Mouse (Mus musculus) left cerebral cortex, adult 11 months (tissue): ENCODE data around the gene Tfap2e.
A peak's percentile ranks its signal among the peaks of the same experiment; 100 is the strongest.

Experiments used
- DNase-seq: peaks from one replicate; pipeline ENCODE4 v3.0.0; 2022; ENCODE audit warnings: low spot score

Gene Tfap2e

GRCm38 (mm10) chr4:126736001-126736414 lies at the start of gene Tfap2e:
Gene Tfap2e, minus strand, starts transcription at chr4:126736240.
- no peak for DNase-seq

DNA sequence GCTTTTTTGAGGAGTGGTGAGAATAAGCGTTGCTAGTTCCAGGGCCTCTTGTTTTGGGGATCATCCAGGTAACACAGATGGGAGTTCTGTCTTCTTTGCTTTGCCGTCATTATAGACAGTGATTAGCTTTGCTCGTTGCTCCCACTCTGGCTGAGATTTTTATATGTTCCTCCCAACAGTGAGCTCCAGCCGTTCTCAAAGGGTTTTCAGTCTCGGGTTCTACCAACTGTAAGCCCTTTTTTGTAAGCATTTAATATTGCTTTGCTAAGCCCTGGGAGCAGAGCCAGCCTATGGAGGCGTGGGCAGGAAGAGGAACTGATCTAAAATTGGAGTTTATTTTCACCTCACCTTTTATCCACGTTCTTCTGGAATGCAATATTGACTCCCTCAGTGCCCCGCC lies 47.0 kb upstream of the Tfap2e start:
- DNase-seq: no peak

DNA sequence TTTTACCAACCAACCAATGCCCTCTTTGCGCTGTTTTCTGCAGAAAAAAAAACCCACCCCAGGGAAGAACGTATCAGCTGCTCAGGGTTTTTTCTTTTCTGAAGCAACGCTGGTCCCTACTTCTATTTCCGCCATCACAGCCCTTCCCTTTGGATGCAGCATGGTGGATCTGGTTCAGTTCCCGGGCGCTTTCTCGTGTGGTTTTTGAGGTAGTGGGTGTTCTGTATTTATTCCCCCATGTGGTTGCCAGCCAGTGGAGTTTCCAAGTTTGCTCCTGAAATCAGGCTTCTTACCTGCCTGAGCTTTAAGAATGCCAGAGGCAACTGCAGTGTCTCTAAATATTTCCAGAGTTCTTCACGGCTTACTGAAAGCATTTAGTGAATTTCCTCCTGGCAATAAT lies 46.5 kb upstream of the Tfap2e start:
- DNase-seq: no peak

DNA sequence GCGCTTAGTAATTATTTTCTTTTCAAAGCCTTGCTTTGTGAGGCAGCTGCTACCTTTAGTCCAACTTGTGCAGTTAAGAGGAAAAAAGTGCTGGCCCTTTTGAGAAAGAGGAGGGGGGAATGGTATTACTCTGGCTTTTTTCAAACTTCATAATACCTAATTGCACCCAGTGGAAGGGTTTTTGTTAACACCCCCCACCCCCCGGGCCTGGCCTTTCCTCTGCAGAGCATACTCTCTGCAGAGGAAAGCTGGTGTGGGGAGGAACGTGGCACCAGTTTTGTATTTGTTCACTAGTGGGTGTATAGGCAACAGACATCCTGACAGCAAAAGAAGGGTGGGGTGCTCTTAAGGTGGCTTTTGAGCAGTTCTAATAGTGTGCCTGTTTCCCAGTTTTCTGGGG lies 45.8 kb upstream of the Tfap2e start:
- DNase-seq: no peak

GRCm38 (mm10) chr4:126779826-126780775 lies 44.1 kb upstream of the Tfap2e start:
- no peak for DNase-seq

- no peak for DNase-seq
Observed at GRCm38 (mm10) chr4:126779148-126779581, 43.1 kb upstream of the Tfap2e start.

- no peak for DNase-seq
Observed at GRCm38 (mm10) chr4:126775182-126775581, 39.1 kb upstream of the Tfap2e start.

- no peak for DNase-seq
Observed at GRCm38 (mm10) chr4:126773871-126774270, 37.8 kb upstream of the Tfap2e start.

GRCm38 (mm10) chr4:126770831-126771230 lies 34.8 kb upstream of the Tfap2e start:
- DNase-seq: no peak

DNA sequence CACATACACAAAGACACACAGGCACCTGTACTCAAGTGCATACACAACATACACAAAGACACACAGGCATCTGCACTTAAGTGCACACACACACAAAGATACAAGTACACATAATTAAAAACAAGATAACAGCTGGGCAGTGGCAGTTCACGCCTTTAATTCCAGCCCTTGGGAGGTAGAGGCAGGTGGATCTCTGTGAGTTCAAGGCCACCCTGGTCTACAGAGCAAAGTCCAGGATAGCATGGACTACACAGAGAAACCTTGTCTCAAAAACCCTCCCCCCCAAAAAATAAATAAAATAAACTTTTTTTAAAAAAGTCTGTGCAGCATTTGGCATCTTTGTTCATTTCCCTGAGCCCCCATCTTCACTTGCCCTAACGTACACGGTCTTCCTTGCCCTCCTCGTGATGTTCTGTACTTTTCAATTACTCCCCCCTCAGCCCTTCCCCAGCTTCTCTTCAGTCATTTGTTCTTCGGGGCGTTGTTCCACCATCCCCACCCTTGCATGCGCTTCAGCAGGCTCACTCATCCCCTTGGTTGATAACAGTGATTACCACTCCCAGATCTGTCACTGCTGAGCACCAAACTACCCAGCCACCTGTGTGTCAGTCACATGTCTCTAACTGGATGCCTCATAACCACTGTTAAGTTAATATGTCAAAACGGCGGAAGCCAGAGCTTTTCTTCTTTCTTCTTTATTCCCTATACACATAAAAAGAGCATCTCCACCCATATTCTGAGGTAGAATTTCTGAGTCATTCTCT lies 33.9 kb upstream of the Tfap2e start:
- no peak for DNase-seq

DNA sequence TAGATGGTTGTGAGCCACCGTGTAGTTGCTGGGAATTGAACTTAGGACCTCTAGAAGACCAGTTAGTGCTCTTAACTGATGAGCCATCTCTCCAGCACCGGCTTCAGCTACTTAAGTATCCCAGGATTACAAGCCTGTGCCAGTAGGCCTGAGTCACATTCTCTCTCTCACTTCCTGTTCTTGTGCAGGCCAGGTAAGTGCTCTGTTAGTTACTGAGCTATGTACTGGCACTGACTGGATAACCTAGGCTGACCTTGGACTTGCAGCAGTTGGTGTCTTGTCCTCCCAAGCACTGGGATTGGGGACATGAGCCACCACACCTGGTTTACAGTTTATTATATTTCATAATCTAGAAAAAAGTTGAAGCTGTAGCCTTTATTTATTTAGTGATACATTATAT lies 27.4 kb upstream of the Tfap2e start:
- DNase-seq: no peak

DNA sequence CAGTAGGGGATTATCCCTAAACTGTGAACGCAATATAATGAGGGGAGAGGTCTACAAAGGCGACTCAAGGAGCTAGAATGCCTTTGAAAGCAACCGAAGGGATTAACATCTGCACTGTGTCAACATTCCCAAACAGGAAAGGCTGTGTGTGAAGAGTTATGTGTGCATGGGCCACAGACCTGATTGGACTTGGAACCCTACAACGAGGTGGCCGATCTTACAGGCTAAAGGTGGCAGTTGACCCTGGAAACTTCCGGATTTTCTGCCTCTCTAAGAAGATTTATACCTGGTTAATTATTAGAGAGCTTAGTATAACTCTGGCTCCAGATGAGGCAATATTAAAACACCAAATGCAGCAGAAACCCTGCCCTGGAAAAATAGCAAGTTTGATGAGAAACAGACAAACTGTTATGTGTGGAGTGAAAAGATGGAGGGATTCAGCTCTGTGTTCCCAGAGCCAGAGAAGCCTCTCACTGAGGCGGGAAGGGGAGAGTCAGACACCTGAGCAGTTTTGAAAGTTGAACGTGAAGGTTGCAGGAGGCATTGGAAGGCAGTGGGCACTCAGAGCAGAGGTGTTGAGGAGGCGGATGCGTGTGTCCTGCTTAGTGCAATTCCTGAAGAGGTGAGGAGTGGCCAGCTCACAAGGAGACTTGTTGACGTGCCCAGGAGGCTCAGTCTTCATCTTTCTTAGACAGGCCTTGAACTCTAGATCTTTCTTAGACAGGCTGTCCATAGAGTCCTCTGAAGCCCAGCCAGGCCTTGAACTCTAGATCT lies 26.7 kb upstream of the Tfap2e start:
- no peak for DNase-seq

DNA sequence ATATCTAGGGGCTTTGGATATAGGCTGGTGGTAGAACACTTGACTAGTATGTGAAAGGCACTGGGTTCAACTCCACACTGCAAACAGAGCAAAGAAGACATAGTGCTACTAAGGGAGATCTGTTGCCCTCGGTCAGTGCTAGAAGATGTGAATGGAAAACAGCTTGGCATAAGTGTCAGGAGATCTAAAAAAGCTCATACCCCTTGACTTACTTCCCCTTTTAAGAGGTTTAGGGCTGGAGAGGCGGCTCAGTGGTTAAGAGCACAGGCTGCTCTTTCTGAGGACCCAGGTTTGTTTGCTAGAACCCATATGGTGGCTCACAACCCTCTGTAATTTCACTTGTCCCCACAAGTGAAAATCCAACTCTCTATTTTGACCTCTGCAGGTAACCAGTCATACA lies 23.4 kb upstream of the Tfap2e start:
- DNase-seq: no peak

GRCm38 (mm10) chr4:126758299-126758698 lies 22.3 kb upstream of the Tfap2e start:
- DNase-seq: no peak

DNA sequence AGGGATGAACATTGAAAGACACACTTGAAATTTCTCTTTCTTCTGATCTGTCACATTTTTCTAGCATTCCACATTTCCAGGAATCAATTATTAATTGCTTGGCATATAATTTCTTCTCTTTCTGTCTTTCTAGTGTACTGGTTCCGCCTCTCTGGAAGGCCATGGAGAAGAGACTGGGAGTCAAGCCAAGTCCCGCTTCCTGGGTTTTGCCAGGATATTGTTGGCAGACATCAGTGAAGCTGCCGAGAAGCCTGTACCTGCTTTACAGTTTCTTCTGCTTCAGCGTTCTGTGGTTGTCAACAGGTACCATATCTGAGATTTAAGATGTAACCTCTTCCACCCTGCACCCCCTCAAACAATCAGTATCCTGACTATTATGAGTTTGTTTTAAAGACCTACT lies 20.7 kb upstream of the Tfap2e start:
- DNase-seq: no peak

GRCm38 (mm10) chr4:126754736-126755374 lies 18.8 kb upstream of the Tfap2e start:
- DNase-seq: no peak

- no peak for DNase-seq
Observed at GRCm38 (mm10) chr4:126754231-126754611, 18.2 kb upstream of the Tfap2e start.

DNA sequence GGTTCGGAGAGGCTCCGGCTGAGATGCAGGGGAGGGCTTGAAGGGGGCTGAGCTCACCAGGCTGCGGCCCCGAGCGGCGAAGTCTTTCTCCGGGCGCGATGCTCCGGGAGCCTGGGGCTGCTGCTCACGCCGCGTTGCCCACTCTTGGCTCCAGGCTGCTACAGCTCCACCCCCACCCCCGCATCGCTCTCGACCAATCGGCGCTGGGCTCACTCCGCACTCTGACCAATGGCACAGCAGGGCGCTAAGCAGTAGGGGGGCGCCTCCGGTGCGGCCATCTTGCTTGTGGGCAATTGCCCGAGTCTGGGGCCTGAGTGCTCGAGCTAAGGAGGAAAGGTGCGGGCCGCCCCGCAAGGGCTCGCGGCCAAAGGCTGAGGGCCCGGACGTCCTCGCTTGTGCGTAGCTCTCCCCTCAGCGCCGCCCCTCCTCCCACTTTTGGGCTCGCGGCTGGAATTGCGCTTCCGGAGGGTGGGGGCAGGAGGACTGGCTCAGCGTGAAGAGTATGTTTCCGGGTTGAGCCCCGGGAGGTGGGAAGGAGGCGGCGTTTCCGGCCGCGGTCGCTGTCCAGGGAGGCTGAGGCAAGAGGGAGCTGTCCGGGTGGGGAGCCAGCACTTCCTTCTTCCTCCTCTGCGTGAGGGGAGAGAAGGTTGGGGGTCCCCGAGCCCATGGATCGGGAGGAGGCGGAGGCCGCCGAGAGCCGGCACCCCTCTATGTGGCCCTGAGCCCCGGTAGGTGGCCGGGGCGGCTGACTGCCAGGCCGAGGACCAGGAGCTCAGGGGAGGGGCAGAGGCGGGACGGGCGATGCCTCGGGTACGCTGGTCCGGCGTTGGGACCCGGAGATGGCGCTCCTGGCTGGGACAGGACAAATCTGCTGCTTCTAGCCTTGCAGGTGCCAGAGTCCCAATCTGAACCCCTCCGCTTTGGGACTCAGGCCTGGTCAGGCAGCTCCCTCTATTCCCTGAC lies 17.5 kb upstream of the Tfap2e start, which contains the start of the genes Ncdn and AU040320:
TSS of gene Ncdn (minus strand) at position 171 of the 963 bp plus-strand sequence.
TSS of gene AU040320 (plus strand) at position 277 of the 963 bp plus-strand sequence.
- DNase-seq: peak; percentile 98

DNA sequence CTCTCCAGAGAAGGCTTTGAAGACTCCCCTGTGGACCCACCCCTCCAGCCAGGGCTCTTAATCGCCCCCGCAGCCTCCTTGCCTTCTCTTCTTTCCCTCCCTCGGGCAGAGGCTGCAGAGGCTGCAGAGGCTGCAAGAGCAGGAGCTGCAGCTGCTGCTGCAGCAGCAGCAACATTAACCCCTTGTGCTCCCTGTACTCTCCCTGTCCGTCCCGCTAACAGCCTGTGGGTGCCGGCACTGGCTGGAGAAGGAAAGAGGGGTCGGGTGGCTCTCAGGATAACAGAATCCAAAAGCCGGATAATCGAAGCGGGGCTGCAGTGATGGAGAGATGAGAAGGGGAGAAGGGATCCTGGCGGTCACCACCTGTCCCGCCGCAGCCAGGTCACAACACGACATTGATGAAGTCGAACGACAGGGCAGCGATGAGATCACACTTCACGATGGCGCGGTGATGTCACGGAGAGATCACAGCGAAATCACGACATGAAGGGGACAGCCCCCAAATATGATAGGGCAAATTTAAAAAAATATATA lies 16.6 kb upstream of the Tfap2e start:
- no peak for DNase-seq

GRCm38 (mm10) chr4:126752024-126752607 lies 16.1 kb upstream of the Tfap2e start:
- no peak for DNase-seq
